Mouse (Mus musculus): ENCODE results near the gene Cryzl2.

GRCm38 (mm10) chr1:157458421-157459208, at the start of gene Cryzl2:
- TF ChIP-seq CTCF (IDR thresholded peaks at IDR 0.05; ENCODE audit: control insufficient read depth, insufficient read depth, insufficient read length) (no peak), MYOG (IDR thresholded peaks at IDR 0.05; ENCODE audit: control insufficient read depth, extremely low read depth, insufficient read length) (no peak), USF1 (IDR thresholded peaks at IDR 0.05; ENCODE audit: low read depth) (no peak)

All from C2C12 (cell line).